Mouse (Mus musculus) CH12.LX (cell line): ENCODE data around the gene Gm49403.

ENCODE experiments used
- CTCF ChIP-seq, 2 experiments: IDR thresholded peaks in 1 of 2; conservative IDR thresholded peaks in 1 of 2; 2 replicates each; pipeline ENCODE4 v1.5.1; 2011 to 2012; ENCODE audit warnings: low read depth in 2 of 2, low read length in 2 of 2, improper control_type of control experiment in 1 of 2, inconsistent platforms in 1 of 2, mild to moderate bottlenecking in 1 of 2, moderate library complexity in 1 of 2
- MAX ChIP-seq: IDR thresholded peaks from 2 replicates; pipeline ENCODE4 v1.6.1; 2011; ENCODE audit warnings: low read length, improper control_type of control experiment

DNA sequence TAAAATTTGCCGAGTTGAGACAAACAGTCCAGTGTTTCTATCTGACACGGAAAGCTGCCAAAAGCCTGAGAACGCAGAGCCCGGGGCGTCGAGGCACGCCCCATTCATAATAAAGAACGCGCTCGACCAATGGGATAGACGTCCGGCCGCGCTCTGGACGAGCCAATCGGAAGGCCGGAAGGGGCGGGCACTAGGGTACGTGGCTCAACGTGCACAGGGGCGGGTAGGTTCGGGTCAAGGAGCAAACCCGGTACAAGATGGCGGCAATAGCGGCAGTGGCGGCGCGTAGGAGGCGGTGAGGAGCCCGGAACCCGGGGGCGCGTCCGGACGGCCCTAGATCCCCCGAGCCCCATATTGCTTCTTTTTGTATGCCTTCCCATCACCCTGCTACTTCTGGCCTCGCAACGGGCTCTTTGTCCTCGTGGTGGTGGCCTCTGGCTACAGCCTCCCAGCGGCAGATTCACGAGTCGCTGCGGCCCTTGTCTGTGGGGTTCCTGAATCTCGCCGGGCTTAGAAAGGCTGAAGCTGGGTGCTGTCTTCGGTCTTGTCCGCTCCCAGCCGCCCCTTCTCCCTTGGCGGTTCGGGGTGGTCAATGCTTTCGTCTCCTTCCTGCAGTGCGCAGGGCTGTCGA, 14.2 kb downstream of the Gm49403 start, which contains the start of gene Ganab:
- TF ChIP-seq CTCF (conservative IDR thresholded peaks at IDR 0.05 in 1 of 2, IDR thresholded peaks at IDR 0.05 in 1 of 2; ENCODE audit: low read depth in 2 of 2, low read length in 2 of 2) = no peak
- peak; percentile 63 for TF ChIP-seq MAX
